Mouse (Mus musculus) lung, embryonic 16.5 days (tissue): ENCODE measurements around the gene Hebp1. TPM values are rescaled to one million over a fixed set of nuclear protein-coding genes. Genes with fewer than 3 reads are reported as not detected.

Experiments
- ATAC-seq: fragments of 200-750 bp; cut with Nextera tagmentation; 2 replicates; pipeline ENCODE4 v1.8.0; 2017; ENCODE audit warnings: low read depth, mild to moderate bottlenecking, moderate library complexity
- H3K27ac ChIP-seq: fragments of 300-500 bp; sonication (generic); 2 replicates; pipeline ENCODE4 v1.5.1; 2014; ENCODE audit warnings: mild to moderate bottlenecking, control low read depth, low read length
- H3K27me3 ChIP-seq: fragments of 300-500 bp; sonication (generic); 2 replicates; pipeline ENCODE4 v1.6.1; 2014; ENCODE audit warnings: low read depth, low read length, mixed read lengths; ENCODE audit not compliant: control insufficient read depth, insufficient read depth
- H3K36me3 ChIP-seq: fragments of 300-500 bp; sonication (generic); 2 replicates; pipeline ENCODE4 v1.6.1; 2014; ENCODE audit warnings: low read length; ENCODE audit not compliant: control insufficient read depth, insufficient read depth
- H3K4me1 ChIP-seq: fragments of 300-500 bp; sonication (generic); replicated peaks from 2 replicates; pipeline ENCODE4 v1.6.1; 2014; ENCODE audit warnings: low read length, mixed read lengths; ENCODE audit not compliant: control insufficient read depth, insufficient read depth
- H3K4me2 ChIP-seq: fragments of 300-500 bp; sonication (generic); 2 replicates; pipeline ENCODE4 v1.6.1; 2014; ENCODE audit warnings: low read depth, low read length, control low read depth
- H3K4me3 ChIP-seq: fragments of 300-500 bp; sonication (generic); 2 replicates; pipeline ENCODE4 v1.5.1; 2014; ENCODE audit warnings: mild to moderate bottlenecking, low read length, control low read depth
- H3K9ac ChIP-seq: fragments of 300-500 bp; sonication (generic); 2 replicates; pipeline ENCODE4 v1.6.1; 2014; ENCODE audit warnings: low read length, control low read depth
- H3K9me3 ChIP-seq: fragments of 300-500 bp; sonication (generic); 2 replicates; pipeline ENCODE4 v1.6.1; 2016; ENCODE audit warnings: low read length; ENCODE audit not compliant: control insufficient read depth
- WGBS: fragments of 180-500 bp; shearing (Covaris S2); extraction: QIAGEN DNeasy Blood & Tissue Kit; methylation state at CpG from one replicate; pipeline ENCODE4 v1.1.7; 2014; 5-methylcytosine and 5-hydroxymethylcytosine counted together
- polyA plus RNA-seq: library from polyadenylated mRNA; unstranded; fragments of >200 nt; fragmentation: Nextera tagmentation; extraction: Ambion mirVana; gene quantifications from 2 replicates; pipeline ENCODE4 v1.2.1, GENCODE M21; 2015

Hebp1 gene
- polyA plus RNA-seq, 1 experiment from 2014 or later: 11.4 TPM

DNA sequence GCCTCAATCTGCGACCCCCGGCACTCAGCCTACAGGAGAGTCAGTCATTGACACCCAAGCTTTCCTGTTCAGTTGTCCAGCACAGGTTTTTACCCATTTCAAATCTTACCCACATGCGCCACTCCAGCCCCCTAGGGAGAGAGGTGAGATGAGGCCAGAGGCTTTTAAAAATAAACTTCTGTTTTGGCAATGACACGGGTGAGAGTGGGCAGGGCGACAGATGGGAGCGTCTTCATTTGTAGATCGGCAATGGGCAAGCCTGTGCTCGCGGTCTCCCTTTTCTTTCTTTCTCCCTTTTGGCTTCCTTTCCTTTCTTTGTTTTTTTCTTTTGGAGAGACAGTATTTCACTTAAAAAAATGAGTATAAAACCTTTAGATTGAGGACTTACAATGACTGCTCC lies 64.3 kb downstream of the Hebp1 start:
- H3K4me3 ChIP-seq: no peak overlapping the region
- H3K27ac ChIP-seq: no peak overlapping the region
- H3K9me3 ChIP-seq: no peaks in the 10 kb centered on the region
- 90% methylated on average over 9 of the region's 9 CpGs for WGBS
- no peaks in the 10 kb centered on the region for H3K36me3 ChIP-seq
- H3K4me1 ChIP-seq: peaks cover 10% of the 10 kb centered on the region; the same call in 1 of the 2 replicates
- H3K4me2 ChIP-seq: no peak overlapping the region
- ATAC-seq: no peak
- no peaks in the 10 kb centered on the region for H3K27me3 ChIP-seq
- no peak overlapping the region for H3K9ac ChIP-seq

DNA sequence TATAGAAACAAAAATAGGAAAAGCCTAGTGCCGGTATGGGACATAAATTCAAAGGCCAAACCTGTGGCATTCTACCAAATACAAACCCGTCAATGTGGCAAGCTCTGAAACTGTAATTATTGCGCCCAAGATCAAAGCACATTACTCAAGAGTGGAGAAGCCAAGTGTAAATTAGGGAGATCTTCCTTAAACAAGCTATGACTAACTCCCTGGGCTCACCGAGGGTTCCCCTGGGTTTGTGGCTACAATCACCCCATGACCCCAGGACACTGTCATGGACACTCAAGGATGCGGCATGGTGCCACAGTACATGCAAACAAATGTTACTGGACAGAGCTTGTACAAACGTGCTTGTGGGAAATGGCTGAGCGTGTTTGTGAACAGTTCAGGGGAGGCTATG lies 64.7 kb downstream of the Hebp1 start:
- ATAC-seq: no peak
- H3K4me2 ChIP-seq: no peak overlapping the region
- H3K4me3 ChIP-seq: no peak overlapping the region
- no peak overlapping the region for H3K9ac ChIP-seq
- no peak overlapping the region for H3K27ac ChIP-seq
- no peaks in the 10 kb centered on the region for H3K27me3 ChIP-seq
- no peaks in the 10 kb centered on the region for H3K36me3 ChIP-seq
- H3K4me1 ChIP-seq: peaks cover 10% of the 10 kb centered on the region; the same call in 1 of the 2 replicates
- H3K9me3 ChIP-seq: no peaks in the 10 kb centered on the region
- 75% methylated on average over 7 of the region's 7 CpGs for WGBS

DNA sequence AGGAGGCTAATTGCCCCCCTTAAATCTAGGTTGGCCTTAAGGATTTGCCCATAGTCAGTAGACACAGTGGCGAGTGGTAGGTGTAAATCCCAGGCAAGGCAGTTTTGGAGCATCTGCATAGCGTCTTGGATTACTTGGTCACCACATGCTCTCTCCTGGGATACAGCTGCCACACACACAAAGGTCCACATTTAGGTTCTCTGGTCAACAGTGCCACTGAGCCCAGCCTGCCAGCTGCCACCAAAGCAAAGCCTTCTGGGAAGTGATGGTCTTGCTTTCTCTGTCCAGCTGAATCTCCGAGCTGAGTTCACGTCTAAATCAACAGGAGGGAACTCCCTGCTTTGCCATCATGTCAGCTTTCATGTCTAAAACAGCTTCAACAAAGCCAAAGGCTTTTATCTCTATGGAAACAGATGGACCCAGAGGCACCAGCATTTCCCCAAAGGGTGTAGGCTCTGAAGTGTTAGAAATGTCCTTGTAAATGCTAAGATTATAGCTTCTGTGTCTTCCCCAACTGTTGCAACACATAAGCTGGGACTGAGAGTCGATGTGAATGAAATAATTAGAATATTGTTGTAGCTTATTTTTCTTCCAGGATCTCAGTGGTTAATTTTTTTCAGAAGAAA lies 73.0 kb downstream of the Hebp1 start:
- Histone ChIP-seq H3K27ac (no peak overlapping the region), H3K9me3 (no peaks in the 10 kb centered on the region), H3K27me3 (no peaks in the 10 kb centered on the region), H3K4me2 (no peak overlapping the region), H3K9ac (no peak overlapping the region), H3K36me3 (no peaks in the 10 kb centered on the region), H3K4me1 (no peaks in the 10 kb centered on the region), H3K4me3 (no peak overlapping the region)
- ATAC-seq: no peak
- WGBS: 52% methylated on average over 5 of the region's 5 CpGs

DNA sequence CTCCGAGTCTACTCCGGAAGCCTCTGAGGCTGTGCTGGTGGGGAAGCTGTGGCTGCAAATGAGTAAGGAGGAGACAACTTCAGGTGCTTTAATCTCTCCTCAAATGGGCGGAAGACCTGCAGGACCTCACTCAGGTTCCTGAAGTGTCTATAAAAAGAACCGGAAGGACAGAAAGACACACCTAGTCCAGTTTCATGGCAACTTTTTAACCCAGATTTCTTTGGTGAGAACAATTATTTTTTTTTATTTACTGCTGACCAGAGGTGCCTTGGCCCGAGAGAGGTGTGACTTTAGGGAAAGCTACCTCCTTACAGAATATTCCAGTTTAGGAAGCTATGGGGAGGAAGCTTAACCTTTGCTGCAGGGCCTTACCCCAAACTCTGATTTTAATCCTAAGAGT lies 79.6 kb downstream of the Hebp1 start, which contains the start of gene Gprc5d:
Gprc5d (minus strand) TSS at position 101 of the 400 bp plus-strand sequence.
- ATAC-seq: no peak

DNA sequence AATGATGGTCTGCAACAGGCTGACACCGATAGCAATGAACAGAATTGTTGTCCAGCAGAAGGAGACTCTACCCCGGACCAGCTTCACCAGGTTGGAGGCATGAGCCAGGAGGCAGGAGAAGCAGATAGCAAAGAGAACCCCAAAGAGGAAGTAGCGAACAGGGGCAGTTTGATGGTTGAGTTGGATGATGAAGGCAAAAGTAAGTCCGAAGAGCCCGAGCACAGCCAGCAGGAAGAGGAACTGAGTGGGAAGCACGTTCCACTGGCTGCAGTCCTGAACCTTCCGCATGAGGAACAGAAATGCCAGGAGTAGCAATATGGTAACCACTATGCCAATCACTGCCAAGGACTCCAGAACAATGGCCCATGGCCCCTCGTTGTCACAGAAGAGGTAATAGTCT lies 81.3 kb downstream of the Hebp1 start:
- Histone ChIP-seq H3K9me3 (no peaks in the 10 kb centered on the region), H3K36me3 (no peaks in the 10 kb centered on the region), H3K4me3 (no peak overlapping the region), H3K27me3 (no peaks in the 10 kb centered on the region), H3K9ac (no peak overlapping the region), H3K4me1 (no peaks in the 10 kb centered on the region), H3K4me2 (no peak overlapping the region), H3K27ac (no peak overlapping the region)
- 90% methylated on average over 8 of the region's 8 CpGs for WGBS
- ATAC-seq: no peak

More for the DNA sequence above, 79.6 kb downstream of the Hebp1 start, which contains the start of gene Gprc5d:
- Histone ChIP-seq H3K9me3 (no peaks in the 10 kb centered on the region), H3K4me2 (no peak within 1 kb of the TSS), H3K27me3 (no peaks in the 10 kb centered on the region), H3K4me3 (no peak within 1 kb of the TSS), H3K27ac (no peak within 1 kb of the TSS), H3K9ac (no peak within 1 kb of the TSS), H3K36me3 (no peaks in the 10 kb centered on the region), H3K4me1 (no peaks in the 10 kb centered on the region)
- WGBS: 82% methylated on average over 5 of the region's 5 CpGs

DNA sequence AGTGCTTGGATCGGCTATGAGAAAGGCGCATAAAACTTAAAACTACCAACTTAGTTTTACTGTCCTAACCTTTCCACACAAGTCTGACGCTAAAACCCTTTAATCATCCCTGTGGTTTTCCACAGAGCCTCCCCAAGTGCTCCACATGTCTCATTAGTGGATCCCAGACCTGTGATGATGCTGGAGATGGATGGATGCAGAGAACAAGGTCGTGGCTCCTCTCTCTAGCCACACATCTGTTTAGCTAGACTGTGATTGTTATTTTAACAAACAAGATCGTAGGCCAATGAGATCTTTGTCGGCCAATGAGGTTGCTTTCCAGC lies 84.7 kb downstream of the Hebp1 start:
- Histone ChIP-seq H3K4me1 (no peaks in the 10 kb centered on the region), H3K9ac (no peak overlapping the region), H3K36me3 (no peaks in the 10 kb centered on the region), H3K27ac (no peak overlapping the region), H3K27me3 (no peaks in the 10 kb centered on the region), H3K4me2 (no peak overlapping the region), H3K4me3 (no peak overlapping the region), H3K9me3 (no peaks in the 10 kb centered on the region)
- 28% methylated on average over 6 of the region's 6 CpGs for WGBS
- no peak for ATAC-seq

DNA sequence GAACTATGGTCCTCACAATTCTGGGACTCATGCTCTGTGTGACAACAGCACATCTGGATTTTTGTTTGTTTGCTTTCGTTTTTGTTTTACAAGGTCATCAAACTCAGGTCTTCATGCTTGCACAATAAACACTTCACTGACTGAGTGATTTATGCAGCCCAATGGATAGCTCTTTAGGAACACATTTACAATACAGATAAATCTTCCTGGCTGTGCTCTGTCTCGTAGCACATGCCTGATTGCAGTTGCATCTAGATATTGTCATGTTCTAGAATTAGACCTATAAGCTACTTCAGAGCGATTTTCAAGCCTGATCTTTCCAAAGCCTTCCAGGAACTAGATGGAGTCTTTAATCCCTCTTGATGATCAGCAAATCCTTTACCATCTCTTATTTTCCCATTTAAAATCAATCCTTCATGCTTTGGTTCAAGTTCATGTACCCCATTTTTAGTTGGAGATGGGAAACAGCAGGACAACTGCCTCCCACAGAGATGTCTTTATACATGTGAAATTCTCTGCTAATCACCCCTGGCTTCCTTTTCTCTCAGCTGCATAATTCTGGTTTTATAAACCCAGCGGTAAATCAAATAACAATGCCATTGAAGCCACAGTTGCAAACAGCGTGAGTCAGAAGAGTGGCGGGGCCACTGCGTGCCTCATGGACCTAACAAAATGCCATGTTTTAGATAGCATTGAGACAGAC lies 85.3 kb downstream of the Hebp1 start:
- Histone ChIP-seq H3K4me1 (no peaks in the 10 kb centered on the region), H3K9ac (no peak overlapping the region), H3K4me2 (no peak overlapping the region), H3K4me3 (no peak overlapping the region), H3K27ac (no peak overlapping the region), H3K36me3 (no peaks in the 10 kb centered on the region), H3K27me3 (no peaks in the 10 kb centered on the region), H3K9me3 (no peaks in the 10 kb centered on the region)
- WGBS: 25% methylated on average over 7 of the region's 7 CpGs
- ATAC-seq: no peak

DNA sequence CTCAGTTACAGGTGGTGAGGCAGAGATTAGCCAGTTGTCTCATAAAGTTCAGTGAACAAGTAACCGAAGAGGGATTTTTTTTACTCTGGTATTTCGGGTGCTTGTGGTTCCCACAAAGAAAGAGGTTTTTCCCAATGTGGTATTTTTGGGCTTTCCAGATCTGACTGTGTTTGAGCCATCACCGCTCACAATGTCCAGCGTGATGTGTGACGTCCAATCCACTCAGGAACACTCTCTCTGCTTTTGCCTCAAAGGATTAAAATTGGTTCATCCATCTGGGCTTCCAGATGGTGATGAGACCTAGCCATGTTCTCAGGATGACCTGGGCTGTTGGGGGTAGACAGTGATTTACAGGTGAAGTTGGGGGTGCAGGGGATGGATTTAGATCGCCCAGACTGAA lies 90.8 kb downstream of the Hebp1 start:
- no peak for ATAC-seq
- Histone ChIP-seq H3K27ac (no peak overlapping the region), H3K4me3 (no peak overlapping the region), H3K9ac (no peak overlapping the region), H3K4me2 (no peak overlapping the region), H3K36me3 (no peaks in the 10 kb centered on the region), H3K27me3 (no peaks in the 10 kb centered on the region), H3K9me3 (no peaks in the 10 kb centered on the region), H3K4me1 (no peaks in the 10 kb centered on the region)
- WGBS: 82% methylated on average over 6 of the region's 6 CpGs

DNA sequence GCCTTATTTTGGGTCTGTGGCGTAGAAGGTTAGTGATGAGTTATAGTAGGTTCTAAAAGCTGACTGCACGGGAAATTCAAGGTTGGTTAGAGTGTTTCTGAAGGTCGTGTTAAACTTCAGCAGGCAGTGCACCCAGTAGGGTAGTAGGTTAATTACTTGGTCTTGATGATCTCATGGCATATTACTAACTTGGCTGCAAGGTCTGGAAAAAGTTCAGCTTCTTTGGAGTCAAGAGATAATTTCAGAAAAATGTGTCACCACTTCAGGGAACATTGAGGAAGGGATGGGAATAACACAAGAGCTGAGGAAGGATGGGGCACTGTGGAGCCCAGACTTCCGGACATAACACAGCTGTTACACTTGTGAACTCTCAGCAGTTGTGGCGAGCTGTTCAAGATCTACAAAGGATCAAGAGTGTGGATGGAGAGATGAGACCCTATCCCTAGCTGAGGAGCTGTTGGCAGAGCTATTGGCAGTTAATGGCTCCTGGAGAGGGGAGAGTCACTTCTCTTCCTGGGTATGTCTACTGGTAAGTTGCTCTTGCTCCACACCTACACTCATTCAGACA lies 95.0 kb downstream of the Hebp1 start:
- H3K4me1 ChIP-seq: no peaks in the 10 kb centered on the region
- H3K4me2 ChIP-seq: no peak overlapping the region
- 0 out of 2 replicates have a peak, but pooled peaks have one; percentile 38 for ATAC-seq
- no peaks in the 10 kb centered on the region for H3K36me3 ChIP-seq
- no peak overlapping the region for H3K27ac ChIP-seq
- H3K9me3 ChIP-seq: no peaks in the 10 kb centered on the region
- H3K27me3 ChIP-seq: no peaks in the 10 kb centered on the region
- no peak overlapping the region for H3K4me3 ChIP-seq
- H3K9ac ChIP-seq: no peak overlapping the region
- 51% methylated on average over 5 of the region's 5 CpGs for WGBS
